Mouse (Mus musculus): ENCODE measurements around the gene Irf6. TPM values are rescaled to one million over a fixed set of nuclear protein-coding genes. Genes with fewer than 3 reads are reported as not detected.

Gene Irf6
- polyA plus RNA-seq, 1 experiment from 2014 or later: 4.8 TPM

GRCm38 (mm10) chr1:193156316-193157110, 3.6 kb downstream of the Irf6 start:
- ATAC-seq (replicated peaks; ENCODE audit: insufficient number of reproducible peaks, insufficient read depth, low FRiP score, low read depth): no peak
- Histone ChIP-seq H3K4me3 (no peak overlapping the region), H3K9me3 (replicated peaks) (no peaks in the 10 kb centered on the region), H3K4me2 (no peak overlapping the region), H3K36me3 (no peaks in the 10 kb centered on the region), H3K27ac (peak overlapping the region; percentile 60), H3K9ac (no peak overlapping the region), H3K27me3 (peaks cover 16% of the 10 kb centered on the region), H3K4me1 (replicated peaks) (peaks cover 31% of the 10 kb centered on the region)
- WGBS: 55% methylated on average over 15 of the region's 15 CpGs

GRCm38 (mm10) chr1:193157111-193157492, 4.2 kb downstream of the Irf6 start:
- no peak for ATAC-seq (replicated peaks; ENCODE audit: insufficient number of reproducible peaks, insufficient read depth, low FRiP score, low read depth)
- Histone ChIP-seq H3K4me2 (no peak overlapping the region), H3K36me3 (no peaks in the 10 kb centered on the region), H3K4me1 (replicated peaks) (peaks cover 31% of the 10 kb centered on the region), H3K4me3 (no peak overlapping the region), H3K9me3 (replicated peaks) (no peaks in the 10 kb centered on the region), H3K9ac (no peak overlapping the region), H3K27me3 (peaks cover 16% of the 10 kb centered on the region), H3K27ac (peak overlapping the region; percentile 60)
- 71% methylated on average over 8 of the region's 8 CpGs for WGBS

- H3K36me3 ChIP-seq: no peaks in the 10 kb centered on the region
- ATAC-seq (replicated peaks; ENCODE audit: insufficient number of reproducible peaks, insufficient read depth, low FRiP score, low read depth): no peak
- 41% methylated on average over 3 of the region's 3 CpGs for WGBS
- no peak overlapping the region for H3K4me2 ChIP-seq
- no peak overlapping the region for H3K4me3 ChIP-seq
- peaks cover 17% of the 10 kb centered on the region for H3K4me1 ChIP-seq (replicated peaks)
- H3K27ac ChIP-seq: no peak overlapping the region
- H3K27me3 ChIP-seq: peaks cover 4% of the 10 kb centered on the region
- H3K9me3 ChIP-seq (replicated peaks): no peaks in the 10 kb centered on the region
- no peak overlapping the region for H3K9ac ChIP-seq
Observed at GRCm38 (mm10) chr1:193159163-193159562, 6.3 kb downstream of the Irf6 start.

- H3K27ac ChIP-seq: no peak overlapping the region
- no peaks in the 10 kb centered on the region for H3K36me3 ChIP-seq
- H3K4me2 ChIP-seq: no peak overlapping the region
- no peaks in the 10 kb centered on the region for H3K27me3 ChIP-seq
- WGBS: 57% methylated on average over 1 of the region's 1 CpGs
- peaks cover 17% of the 10 kb centered on the region for H3K4me1 ChIP-seq (replicated peaks)
- ATAC-seq (replicated peaks; ENCODE audit: insufficient number of reproducible peaks, insufficient read depth, low FRiP score, low read depth): no peak
- H3K9me3 ChIP-seq (replicated peaks): no peaks in the 10 kb centered on the region
- H3K9ac ChIP-seq: no peak overlapping the region
- H3K4me3 ChIP-seq: no peak overlapping the region
Observed at GRCm38 (mm10) chr1:193159613-193160012, 6.7 kb downstream of the Irf6 start.

GRCm38 (mm10) chr1:193160317-193161032, 7.6 kb downstream of the Irf6 start:
- WGBS: 15% methylated on average over 18 of the region's 18 CpGs
- Histone ChIP-seq H3K9ac (0 out of 2 replicates have a peak overlapping the region, but pooled peaks have one; percentile 1), H3K4me1 (replicated peaks) (peaks cover 17% of the 10 kb centered on the region)

GRCm38 (mm10) chr1:193167746-193168145, 14.8 kb downstream of the Irf6 start, which contains the start of gene A130010J15Rik:
A130010J15Rik (plus strand) TSS chr1:193168046.
- ATAC-seq (replicated peaks; ENCODE audit: insufficient number of reproducible peaks, insufficient read depth, low FRiP score, low read depth): no peak
- 77% methylated on average over 3 of the region's 3 CpGs for WGBS

More at GRCm38 (mm10) chr1:193160317-193161032, 7.6 kb downstream of the Irf6 start:
- Histone ChIP-seq H3K27ac (no peak overlapping the region), H3K4me3 (peak overlapping the region; percentile 33), H3K36me3 (no peaks in the 10 kb centered on the region), H3K4me2 (peak overlapping the region; percentile 53), H3K27me3 (no peaks in the 10 kb centered on the region), H3K9me3 (replicated peaks) (no peaks in the 10 kb centered on the region)
- ATAC-seq (replicated peaks; ENCODE audit: insufficient number of reproducible peaks, insufficient read depth, low FRiP score, low read depth): peak; percentile 67; the same call in 1 of the 2 replicates

GRCm38 (mm10) chr1:193169228-193169627, 16.3 kb downstream of the Irf6 start:
- H3K27ac ChIP-seq: no peak overlapping the region
- no peak overlapping the region for H3K4me3 ChIP-seq
- H3K4me2 ChIP-seq: no peak overlapping the region
- H3K27me3 ChIP-seq: no peaks in the 10 kb centered on the region
- H3K4me1 ChIP-seq (replicated peaks): peaks cover 19% of the 10 kb centered on the region
- no peak for ATAC-seq (replicated peaks; ENCODE audit: insufficient number of reproducible peaks, insufficient read depth, low FRiP score, low read depth)
- no peak overlapping the region for H3K9ac ChIP-seq
- H3K9me3 ChIP-seq (replicated peaks): no peaks in the 10 kb centered on the region
- no peaks in the 10 kb centered on the region for H3K36me3 ChIP-seq
- WGBS: 77% methylated on average over 7 of the region's 7 CpGs

More at GRCm38 (mm10) chr1:193167746-193168145, 14.8 kb downstream of the Irf6 start, which contains the start of gene A130010J15Rik:
- Histone ChIP-seq H3K9ac (no peak within 1 kb of the TSS), H3K9me3 (replicated peaks) (no peaks in the 10 kb centered on the region), H3K4me2 (no peak within 1 kb of the TSS), H3K4me3 (no peak within 1 kb of the TSS), H3K27ac (no peak within 1 kb of the TSS), H3K4me1 (replicated peaks) (peaks cover 13% of the 10 kb centered on the region), H3K36me3 (no peaks in the 10 kb centered on the region), H3K27me3 (no peaks in the 10 kb centered on the region)

- no peaks in the 10 kb centered on the region for H3K9me3 ChIP-seq (replicated peaks)
- no peak overlapping the region for H3K4me2 ChIP-seq
- H3K27me3 ChIP-seq: no peaks in the 10 kb centered on the region
- no peak overlapping the region for H3K9ac ChIP-seq
- no peaks in the 10 kb centered on the region for H3K36me3 ChIP-seq
- no peak overlapping the region for H3K4me3 ChIP-seq
- H3K27ac ChIP-seq: no peak overlapping the region
- H3K4me1 ChIP-seq (replicated peaks): peaks cover 25% of the 10 kb centered on the region
- ATAC-seq (replicated peaks; ENCODE audit: insufficient number of reproducible peaks, insufficient read depth, low FRiP score, low read depth): no peak
- 69% methylated on average over 2 of the region's 2 CpGs for WGBS
Observed at GRCm38 (mm10) chr1:193169856-193170255, 16.9 kb downstream of the Irf6 start.

GRCm38 (mm10) chr1:193172991-193173809, 20.3 kb downstream of the Irf6 start:
- no peaks in the 10 kb centered on the region for H3K27me3 ChIP-seq
- peak overlapping the region; percentile 69 for H3K9ac ChIP-seq
- peak overlapping the region; percentile 91 for H3K27ac ChIP-seq
- H3K36me3 ChIP-seq: no peaks in the 10 kb centered on the region
- peak overlapping the region; percentile 62 for H3K4me3 ChIP-seq
- peak; percentile 99 for ATAC-seq (replicated peaks; ENCODE audit: insufficient number of reproducible peaks, insufficient read depth, low FRiP score, low read depth)
- H3K4me1 ChIP-seq (replicated peaks): peaks cover 34% of the 10 kb centered on the region
- peak overlapping the region; percentile 78 for H3K4me2 ChIP-seq
- no peaks in the 10 kb centered on the region for H3K9me3 ChIP-seq (replicated peaks)
- under 1% methylated on average over 48 of the region's 48 CpGs for WGBS

- ATAC-seq (replicated peaks; ENCODE audit: insufficient number of reproducible peaks, insufficient read depth, low FRiP score, low read depth): no peak; the same call in 1 of the 2 replicates
- 16% methylated on average over 9 of the region's 9 CpGs for WGBS
- peak overlapping the region; percentile 91 for H3K27ac ChIP-seq
- H3K9ac ChIP-seq: peak overlapping the region; percentile 69
- H3K9me3 ChIP-seq (replicated peaks): no peaks in the 10 kb centered on the region
- H3K36me3 ChIP-seq: no peaks in the 10 kb centered on the region
- peak overlapping the region; percentile 62 for H3K4me3 ChIP-seq
- H3K4me1 ChIP-seq (replicated peaks): peaks cover 34% of the 10 kb centered on the region
- H3K4me2 ChIP-seq: peak overlapping the region; percentile 78
- H3K27me3 ChIP-seq: no peaks in the 10 kb centered on the region
Observed at GRCm38 (mm10) chr1:193173810-193174129, 20.9 kb downstream of the Irf6 start.
